Mouse (Mus musculus) NIH3T3 (cell line): ENCODE results near the gene Herpud2.
"Not testable (repeated sequence)": the region's sequence is repeated elsewhere in the genome, so short reads cannot be mapped to it uniquely, and the experiment has no call there.

Experiments
- DNase-seq: peaks from one replicate; pipeline ENCODE4 v3.0.0-alpha.2; 2012; ENCODE audit warnings: low read depth

Gene Herpud2

GRCm38 (mm10) chr9:25145925-25146324, 5.7 kb downstream of the Herpud2 start:
- DNase-seq, result no peak

- DNase-seq, result no peak
Measured at GRCm38 (mm10) chr9:25143950-25144349, 7.7 kb downstream of the Herpud2 start.

GRCm38 (mm10) chr9:25142988-25143387, 8.6 kb downstream of the Herpud2 start:
- DNase-seq, result no peak

GRCm38 (mm10) chr9:25142041-25142440, 9.6 kb downstream of the Herpud2 start:
- DNase-seq, result no peak

GRCm38 (mm10) chr9:25140330-25140729, 11.3 kb downstream of the Herpud2 start:
- DNase-seq, result no peak

GRCm38 (mm10) chr9:25138900-25139299, 12.7 kb downstream of the Herpud2 start:
- DNase-seq, result no peak

GRCm38 (mm10) chr9:25132920-25133319, 18.7 kb downstream of the Herpud2 start:
- no peak for DNase-seq

GRCm38 (mm10) chr9:25132253-25132652, 19.4 kb downstream of the Herpud2 start:
- DNase-seq, result no peak

GRCm38 (mm10) chr9:25124048-25124447, 27.6 kb downstream of the Herpud2 start:
- no peak for DNase-seq

- not testable (repeated sequence) for DNase-seq
Measured at GRCm38 (mm10) chr9:25123590-25123989, 28.0 kb downstream of the Herpud2 start.

- DNase-seq, result peak; percentile 67
Measured at GRCm38 (mm10) chr9:25104638-25105037, 47.0 kb downstream of the Herpud2 start.

GRCm38 (mm10) chr9:25102881-25103280, 48.7 kb downstream of the Herpud2 start:
- DNase-seq, result peak; percentile 22

GRCm38 (mm10) chr9:25090853-25091252, 60.8 kb downstream of the Herpud2 start:
- no peak for DNase-seq

GRCm38 (mm10) chr9:25089122-25089521, 62.5 kb downstream of the Herpud2 start, which contains the start of gene Gm10181:
Gene Gm10181 (plus strand): TSS chr9:25089422.
- DNase-seq, result no peak

GRCm38 (mm10) chr9:25076505-25076904, 75.1 kb downstream of the Herpud2 start:
- DNase-seq, result no peak

GRCm38 (mm10) chr9:25075977-25076376, 75.6 kb downstream of the Herpud2 start:
- DNase-seq, result peak; percentile 72

GRCm38 (mm10) chr9:25072666-25073065, 79.0 kb downstream of the Herpud2 start:
- DNase-seq, result no peak

- no peak for DNase-seq
Measured at GRCm38 (mm10) chr9:25058726-25059125, 92.9 kb downstream of the Herpud2 start.
